Mouse (Mus musculus) left cerebral cortex, adult 9 months (tissue): ENCODE measurements around the gene Spred2.

Experiments used
- DNase-seq, 2 experiments: peaks; one replicate each; pipeline ENCODE4 v3.0.0; 2022; ENCODE audit warnings: low spot score in 2 of 2

Spred2 gene

DNA sequence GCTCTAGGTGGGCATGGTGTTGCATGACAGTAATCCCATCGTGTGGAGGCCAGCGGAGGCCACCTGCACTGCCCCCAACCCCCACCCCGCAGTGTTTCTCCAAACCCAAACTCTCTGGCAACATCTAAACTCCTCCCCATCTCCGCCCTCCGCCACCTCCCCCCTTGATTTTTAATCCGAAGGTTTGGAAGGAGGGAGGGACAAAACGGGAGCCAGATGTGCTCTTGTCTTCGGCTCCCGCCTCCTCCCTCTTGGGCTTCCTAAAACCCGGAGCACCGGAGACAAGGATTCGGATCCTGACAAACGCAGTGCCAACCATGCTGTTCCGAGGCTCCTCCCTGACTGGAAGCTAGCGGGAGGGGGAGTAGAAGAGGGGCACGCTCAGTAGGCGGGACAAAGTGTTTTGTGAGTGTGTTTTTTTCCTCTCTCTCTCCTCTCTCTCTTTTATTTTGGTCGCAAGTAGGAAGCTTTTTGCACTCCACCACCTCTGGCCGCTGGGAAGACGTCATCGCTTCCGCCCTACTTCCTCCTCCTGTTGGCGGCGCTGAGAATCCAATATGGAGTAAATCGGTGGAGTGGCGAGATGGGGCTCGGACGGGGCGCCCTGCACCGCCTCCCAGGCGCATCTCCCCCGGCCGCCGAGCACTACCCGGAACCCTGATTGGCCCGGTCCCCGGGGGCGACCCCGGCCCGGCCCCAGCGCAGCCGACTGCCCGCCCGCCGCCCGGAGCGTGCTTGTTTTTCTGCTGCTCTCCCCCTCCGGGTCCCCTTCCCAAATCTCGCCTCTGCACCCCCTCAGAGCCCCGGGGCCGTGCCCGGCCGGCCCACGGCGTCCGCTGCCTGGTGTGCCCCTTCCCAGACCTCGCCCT is at the start of gene Spred2:
Gene Spred2, plus strand, starts transcription at position 488 of the 869 bp plus-strand sequence.
- DNase-seq: peak; percentile 87 to 94

DNA sequence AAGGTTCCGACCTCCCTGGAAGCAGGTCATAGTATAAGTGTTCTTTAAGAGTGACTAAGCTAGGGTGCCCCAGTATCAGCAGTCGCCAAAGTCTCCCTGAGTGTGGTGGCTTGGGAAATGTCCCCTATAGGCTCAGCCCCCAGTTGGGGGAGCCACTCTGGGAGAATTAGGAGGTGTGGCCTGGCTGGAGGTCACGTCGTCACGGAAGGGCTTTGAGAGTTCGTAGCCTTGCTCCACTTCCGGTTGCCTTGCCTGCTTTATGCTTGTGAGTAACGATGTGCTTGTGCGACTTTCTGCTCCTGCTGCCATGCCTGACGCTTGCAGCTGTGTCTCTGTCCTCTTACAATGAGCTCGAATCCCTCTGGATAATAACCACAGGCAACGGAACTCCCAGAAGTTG is 48.6 kb upstream of the Spred2 start:
- DNase-seq: no peak

DNA sequence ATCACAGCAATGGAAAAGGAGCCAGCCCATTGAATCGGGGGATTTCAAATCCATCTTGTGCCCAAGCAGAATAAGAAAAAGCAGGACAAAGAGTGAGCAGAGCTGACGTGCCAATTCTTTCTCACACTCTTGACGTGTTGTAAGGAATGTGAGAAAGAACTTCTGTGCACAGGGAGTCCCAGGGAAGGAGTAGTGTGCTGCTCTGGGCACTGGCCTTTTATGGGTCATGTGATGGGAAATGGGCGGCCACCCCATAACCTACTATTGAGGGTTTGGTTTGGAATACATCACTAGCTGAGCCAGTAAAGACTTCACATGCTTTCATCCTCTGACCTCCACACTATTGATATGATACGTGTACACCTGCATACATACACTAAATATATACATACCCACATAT is 48.2 kb upstream of the Spred2 start:
- DNase-seq: no peak

DNA sequence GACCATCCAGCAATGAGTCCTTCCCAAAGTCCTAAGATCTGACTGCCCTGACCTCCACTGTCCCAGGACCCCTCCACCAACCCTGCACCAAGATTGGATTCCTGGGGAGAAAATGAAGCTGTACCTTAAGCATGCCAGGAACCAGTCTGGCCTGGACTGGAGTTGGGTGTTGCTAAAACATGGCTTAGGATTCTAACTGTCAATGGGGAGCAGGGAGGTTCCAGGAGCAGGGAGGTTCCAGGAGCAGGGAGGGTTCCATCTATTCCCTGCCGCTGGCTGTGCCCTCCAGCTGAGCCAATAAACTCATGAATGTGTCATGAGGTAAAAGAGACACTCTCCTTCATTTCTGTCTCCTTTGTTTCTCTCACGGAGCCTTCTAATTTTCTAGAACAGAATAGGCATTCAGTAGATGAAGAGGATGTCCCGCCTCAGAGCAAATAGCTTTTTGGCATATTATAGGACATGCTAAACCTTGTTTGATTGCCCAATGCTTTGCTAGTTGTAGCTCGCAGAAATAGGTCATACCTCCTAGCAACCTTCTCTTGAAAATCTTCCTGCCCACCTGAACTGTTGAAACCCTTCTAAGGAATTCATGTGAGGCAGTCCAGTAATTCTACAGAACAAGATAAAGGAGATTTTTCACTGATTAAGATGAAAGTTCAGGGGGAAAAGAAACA is 46.8 kb upstream of the Spred2 start:
- DNase-seq: no peak

DNA sequence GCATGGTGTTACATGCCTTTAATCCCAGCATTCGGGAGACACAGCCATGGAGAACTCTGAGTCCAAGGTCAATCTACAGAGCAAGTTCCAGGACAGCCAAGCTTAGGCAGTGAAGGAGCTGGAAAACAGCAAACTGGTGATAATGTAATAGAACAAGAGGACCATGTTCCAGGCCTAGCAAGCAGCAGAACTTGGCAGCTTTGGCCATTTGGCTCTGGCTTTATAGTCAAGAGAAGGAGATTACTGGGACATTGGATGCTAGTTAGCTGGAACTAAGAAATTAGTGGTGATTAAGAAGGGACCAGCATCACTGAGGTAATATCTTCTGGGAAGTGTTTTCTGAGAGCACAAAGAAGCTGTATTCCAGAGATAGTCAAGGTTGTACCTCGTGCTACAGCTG is 42.8 kb upstream of the Spred2 start:
- no peak for DNase-seq

DNA sequence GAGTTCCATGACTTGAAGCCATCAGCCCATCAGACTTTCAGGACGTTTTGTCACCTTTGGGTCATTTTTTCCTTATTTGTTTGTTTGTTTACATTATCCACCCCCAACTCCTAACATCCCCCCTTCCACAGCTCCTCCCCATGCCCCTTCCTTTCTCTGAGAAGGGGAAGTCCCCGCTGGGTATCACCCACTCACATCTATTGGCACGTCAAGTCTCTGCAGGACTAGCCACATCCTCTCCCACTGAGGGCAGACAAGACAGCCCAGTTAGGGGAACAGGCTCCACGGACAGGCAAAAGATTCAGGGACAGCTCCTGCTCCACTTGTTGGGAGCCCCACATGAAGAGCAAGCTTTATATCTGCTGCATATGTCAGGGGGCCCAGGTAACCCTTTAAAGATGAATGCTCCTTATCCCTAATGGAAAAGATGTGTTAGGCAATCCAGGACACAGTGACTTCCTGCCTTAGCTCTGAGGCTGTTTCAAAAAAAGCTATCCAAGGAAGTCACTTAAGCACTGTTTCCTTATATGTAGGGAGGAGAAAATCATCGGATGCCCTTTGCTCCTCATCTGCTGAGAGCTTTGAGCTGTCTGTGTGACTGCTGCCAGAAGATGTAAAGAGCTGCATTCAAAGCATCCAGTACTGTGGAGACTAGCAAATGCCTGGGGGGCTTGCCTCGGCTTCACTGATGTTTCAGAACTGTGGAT is 33.3 kb upstream of the Spred2 start:
- DNase-seq: no peak

DNA sequence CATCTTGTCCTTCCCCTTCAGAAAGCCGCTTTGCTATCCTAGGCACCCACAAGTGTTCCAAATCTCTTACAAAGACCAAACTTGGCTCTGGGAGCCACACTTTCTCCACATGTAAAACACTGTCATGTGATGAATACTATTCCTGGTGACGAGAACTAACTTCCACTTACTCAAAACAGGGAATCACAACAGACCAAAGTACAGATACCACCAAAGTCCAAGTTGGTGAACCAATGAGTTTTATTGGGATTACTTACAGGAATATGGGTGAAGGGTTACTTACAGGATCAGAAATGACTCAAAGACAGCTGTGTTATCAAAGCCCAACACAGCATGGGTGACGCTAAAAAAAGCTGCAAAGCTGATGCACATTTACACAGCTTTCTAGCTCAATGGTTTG is 30.9 kb upstream of the Spred2 start:
- DNase-seq: no peak

DNA sequence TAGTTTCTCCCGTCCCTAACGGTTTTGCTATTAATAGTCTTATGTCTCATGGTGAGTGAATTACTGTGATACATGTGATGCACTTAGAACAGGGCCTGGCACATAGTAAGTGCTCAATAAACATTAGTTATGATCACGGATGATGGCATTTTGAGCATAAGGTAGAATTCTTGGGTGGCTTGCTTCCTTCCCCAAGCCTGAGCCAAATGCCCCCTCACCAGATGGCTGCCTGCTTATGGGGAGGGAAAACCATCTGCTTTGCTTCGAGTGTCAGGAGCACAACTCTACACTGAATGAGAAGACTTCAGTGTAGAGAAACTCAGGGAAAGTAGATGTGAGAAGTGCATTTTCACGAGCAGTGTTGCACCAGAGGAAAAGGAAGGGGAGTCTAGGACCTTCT is 24.6 kb upstream of the Spred2 start:
- DNase-seq: peak; percentile 62 to 90

DNA sequence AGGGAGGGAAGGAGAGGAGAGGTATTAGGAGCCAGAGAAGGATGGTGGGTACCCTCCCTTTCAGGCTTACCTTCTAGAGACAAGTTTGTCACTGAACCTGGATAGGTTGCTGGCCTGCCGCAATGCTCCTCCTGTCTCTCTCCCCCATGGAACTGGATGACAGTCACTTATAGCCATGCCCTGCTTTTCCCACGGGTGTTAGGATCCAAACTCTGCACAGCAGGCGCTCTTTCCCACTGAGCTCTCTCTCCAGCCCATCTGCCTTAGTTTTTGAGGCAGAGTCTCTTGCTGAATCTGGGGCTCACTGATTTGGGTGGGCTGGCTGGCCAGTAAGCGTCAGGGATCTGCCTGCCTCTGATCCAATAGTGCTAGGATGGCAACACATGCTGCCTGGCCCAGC is 23.5 kb upstream of the Spred2 start:
- DNase-seq: peak in 1 of 2 experiments; percentile 28

DNA sequence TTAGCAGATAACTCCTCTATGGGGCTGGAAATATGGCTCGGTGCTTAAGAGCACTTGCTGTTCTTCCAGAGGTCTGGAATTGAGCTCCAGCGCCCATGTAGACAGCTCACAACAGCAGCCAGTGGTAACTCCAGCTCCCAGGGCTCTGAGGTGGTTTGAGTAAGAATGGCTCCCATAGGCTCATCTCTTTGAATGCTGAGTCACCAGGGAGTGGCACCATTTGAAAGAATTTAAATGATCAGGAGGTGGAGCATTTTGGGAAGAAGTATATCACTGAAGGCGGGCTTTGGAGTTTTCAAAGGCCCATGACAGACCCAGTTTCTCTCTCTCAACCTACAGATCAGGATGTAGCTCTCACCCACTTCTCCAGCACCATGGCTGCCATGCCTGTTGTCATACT is 13.0 kb upstream of the Spred2 start:
- no peak for DNase-seq

DNA sequence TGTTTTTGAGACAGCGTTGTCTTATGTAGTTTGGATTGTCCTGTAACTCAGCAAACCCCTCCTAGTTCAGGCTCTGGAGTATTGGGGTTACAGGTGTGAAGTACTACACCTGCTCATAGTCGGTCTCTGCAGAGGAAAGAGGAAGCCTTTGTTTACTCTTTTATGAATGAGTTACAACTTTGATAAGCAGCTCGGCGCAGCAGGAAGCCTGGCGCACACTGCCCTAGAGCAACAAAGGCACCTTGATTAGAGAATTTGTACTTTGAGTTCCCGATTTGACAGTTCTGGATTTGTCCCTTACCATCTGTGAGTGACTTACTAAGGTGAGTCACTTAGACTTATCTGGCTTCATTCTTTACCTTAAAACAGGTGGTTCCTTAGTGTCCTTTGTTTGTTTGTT is 12.0 kb upstream of the Spred2 start:
- DNase-seq: no peak

DNA sequence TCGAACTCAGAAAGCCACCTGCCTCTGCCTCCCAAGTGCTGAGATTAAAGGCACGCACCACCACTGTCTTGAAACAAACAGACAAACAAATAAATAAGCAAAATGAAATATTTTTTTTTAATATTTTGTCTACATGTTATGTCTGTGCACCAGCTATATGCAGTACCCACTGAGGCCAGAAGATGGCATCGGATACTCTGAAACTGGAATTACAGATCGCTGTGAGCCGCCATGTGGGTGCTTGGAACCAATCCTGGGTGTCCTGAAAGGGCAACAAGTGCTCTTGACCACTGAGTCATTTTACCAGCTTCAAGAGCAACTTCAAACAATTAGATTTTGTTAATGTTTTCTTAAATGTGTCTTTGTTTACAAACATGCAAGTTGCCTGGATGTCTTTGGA is 11.5 kb upstream of the Spred2 start:
- DNase-seq: no peak

DNA sequence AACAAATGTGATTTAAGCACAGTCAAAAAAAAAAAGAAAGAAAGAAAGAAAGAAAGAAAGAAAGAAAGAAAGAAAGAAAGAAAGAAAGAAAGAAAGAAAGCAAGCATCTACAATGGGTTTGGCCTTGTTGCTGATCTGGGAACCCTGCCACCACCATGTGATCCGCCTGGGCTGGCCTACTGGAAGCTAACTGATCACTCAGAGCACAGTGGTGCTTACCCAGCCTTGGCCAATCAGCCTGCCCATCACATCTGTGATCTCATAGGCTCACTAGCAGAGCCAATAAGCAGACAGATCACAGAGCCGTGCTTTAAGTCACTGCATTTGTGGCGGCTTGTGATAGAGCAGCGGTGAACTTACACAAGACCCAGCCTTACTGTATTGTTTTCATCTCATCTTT is 10.4 kb upstream of the Spred2 start:
- no peak for DNase-seq

DNA sequence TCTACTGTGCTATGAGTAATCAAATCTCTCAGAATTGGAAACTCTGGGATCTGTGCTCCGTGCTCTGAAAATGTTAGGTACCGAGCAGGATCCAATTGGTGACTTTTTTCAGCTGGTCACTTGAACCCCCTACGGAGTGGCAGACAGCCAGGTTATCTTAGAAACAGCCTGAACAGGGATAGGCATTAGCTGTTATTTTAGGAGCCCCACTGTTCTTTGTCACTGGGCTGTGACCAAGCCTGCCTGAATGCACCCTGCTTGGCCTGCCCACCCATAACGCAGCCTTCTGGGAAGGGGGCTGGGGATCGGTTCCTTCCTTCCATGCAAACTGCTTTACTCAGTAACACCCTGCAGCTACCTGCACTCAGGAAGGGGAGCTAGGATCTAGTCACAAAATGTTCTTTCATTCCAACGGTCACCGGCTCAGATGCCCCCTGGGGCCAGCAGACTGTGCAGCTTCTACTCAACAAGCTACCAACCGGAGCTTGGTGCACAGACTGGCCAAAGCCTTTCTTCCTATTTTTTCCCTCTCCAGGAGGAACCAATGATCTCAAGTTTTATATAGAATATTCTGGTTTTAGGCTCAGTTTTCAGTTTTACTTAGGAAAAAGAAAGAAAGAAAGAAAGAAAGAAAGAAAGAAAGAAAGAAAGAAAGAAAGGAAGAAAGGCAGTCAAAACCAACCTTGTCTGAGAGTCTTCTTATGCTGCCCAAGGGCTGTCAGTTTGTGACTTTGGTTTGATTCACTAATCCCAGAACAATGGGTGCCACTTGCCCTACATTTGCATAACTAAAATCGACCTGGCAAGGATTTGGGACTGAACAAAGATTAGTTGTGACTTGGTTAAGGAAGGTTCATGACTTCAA is 6.6 kb upstream of the Spred2 start:
- no peak for DNase-seq

DNA sequence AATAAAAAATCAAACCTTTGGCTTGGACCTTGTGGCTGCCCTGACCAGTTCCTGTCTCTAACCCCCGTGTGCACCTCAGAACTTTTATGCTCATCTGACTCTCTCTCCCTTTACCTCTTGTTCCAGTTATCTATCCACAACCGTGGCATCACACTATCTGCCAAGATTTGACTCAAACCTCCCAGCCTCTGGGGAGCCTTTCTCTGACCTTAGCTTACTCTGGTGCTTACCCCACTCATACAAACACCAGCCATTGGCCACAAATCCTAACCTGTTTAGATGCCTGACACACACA is 6.0 kb upstream of the Spred2 start:
- DNase-seq: no peak

DNA sequence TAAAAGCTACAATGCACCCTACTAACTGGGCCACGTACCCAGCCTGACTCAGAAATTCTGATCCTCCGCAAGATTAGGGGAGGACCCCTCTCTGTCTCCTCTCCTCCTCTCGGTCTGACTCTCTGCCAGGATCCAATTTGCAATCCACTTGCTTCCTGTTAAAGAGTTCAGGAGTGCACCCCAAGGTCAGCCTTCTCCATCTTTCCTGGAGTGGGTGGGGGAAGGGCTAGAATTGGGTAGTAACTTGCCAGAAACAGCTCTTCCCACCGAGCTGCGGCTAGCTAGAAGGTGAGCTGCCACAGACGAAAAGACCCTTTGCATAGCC is 4.8 kb upstream of the Spred2 start:
- no peak for DNase-seq

DNA sequence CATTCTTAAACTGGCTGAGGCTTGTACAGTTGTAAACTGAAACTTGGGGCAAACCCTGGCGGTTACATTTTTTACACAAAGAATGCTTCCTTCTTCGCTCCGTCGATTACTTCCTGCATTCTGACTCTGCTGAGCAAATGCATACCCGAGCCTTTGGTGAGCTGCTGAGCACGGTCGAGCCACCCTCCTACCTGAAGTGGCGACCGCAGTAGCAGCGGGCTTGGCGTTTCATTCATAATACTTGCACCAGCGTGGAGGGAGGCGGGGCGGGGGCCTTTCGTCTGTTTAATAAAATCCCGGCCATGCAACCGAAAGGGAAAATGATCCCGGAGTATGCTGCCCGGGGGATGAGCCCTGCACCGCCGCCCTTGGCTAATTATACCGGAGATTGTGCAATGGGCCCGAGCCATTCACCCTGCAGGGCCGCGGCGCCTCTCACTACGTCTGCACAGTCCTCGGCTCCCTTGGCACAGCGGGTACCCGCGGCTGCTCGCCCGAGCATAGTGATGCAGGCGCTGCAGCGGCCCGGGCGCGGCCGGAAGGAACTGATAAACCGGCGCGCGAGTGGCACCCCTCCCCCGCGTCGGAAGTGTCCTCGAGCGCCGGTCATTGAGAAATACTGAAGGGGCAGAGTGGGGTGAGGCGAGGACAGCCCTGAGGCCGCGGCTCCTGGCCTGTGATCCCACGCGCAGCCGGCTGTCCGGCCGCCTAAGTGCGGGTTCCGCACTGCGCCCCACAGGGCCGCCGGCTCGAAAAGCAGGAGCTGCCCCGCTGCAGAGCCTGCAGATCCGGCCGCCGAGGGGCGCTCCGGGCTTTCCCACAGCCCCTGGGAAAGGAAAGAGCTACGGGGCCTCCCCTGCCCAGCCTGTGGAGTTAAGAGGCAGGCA is 4.1 kb upstream of the Spred2 start:
- peak in 1 of 2 experiments; percentile 83 for DNase-seq

DNA sequence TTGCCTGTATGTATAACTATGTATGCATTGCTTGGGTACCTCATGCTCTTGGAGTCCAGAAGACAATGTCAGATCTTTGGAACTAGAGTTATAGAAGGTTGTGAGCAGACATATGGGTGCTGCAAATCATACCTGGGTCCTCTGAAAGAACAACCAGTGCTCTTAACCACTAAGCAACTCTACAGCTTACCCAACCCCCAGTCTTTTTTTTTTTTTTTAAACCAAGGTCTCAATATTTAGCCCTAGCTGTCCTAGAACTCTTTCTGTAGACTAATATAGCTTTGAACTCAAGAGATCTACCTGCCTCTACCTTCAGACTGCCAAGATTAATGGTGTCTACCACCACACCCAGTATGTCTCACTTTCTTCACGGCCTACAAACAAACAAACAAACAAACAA is 2.5 kb upstream of the Spred2 start:
- DNase-seq: no peak

DNA sequence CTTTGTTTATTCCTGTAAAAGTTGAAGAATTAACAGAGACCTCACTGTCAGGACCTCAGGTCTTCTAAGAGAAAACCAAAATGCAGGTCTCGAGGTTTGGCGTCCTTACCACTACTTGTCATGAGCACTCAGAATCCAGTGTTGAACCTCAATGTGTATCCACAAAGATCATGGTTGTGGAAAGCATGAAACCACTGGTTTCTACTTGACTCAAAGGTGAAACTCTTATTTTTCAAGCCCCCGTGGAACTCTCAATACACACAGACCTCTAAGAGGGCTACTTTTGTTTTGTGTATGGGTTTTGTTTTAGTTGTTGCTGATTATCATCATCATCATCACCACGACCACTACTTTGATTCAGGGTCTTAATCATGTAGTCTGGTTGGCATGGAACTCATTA is 2.0 kb upstream of the Spred2 start:
- no peak for DNase-seq

DNA sequence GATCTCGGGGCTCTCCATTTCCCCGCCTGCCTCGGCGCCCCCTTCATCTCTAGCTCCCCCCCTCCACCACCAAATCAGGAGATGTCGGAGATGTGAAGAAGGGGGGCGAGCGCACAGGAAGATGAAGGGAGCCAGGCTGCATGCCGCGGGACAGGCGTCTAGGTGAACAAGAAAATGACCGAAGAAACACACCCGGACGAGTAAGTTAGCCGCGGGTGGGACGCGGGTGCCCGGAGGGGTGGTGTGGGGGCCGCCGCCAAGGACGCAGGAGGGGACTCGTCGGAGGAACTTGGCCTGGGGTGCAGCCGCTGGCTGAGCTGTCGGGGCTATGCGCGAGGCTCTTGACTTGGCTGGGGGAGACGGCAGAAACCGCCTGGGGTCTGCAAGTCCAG is 578 bp downstream of the Spred2 start:
- DNase-seq: no peak
